Mouse (Mus musculus): ENCODE measurements around the gene Dtnbp1. TPM values are rescaled to one million over a fixed set of nuclear protein-coding genes. Genes with fewer than 3 reads are reported as not detected.
A peak's percentile ranks its signal among the peaks of the same experiment; 100 is the strongest.

Dtnbp1 gene
- polyA plus RNA-seq, 1 experiment from 2014 or later = 60.0 TPM

- Histone ChIP-seq H3K27ac (ENCODE audit: low read length) (no peak overlapping the region), H3K36me3 (ENCODE audit: control insufficient read depth, insufficient read depth, low read length) (no peaks in the 10 kb centered on the region), H3K4me2 (replicated peaks; ENCODE audit: low read depth, low read length) (no peak overlapping the region), H3K4me1 (ENCODE audit: control insufficient read depth, insufficient read depth, low read length) (no peaks in the 10 kb centered on the region), H3K9me3 (ENCODE audit: control insufficient read depth, low read depth, low read length) (no peaks in the 10 kb centered on the region), H3K9ac (replicated peaks; ENCODE audit: low read depth, low read length) (no peak overlapping the region), H3K4me3 (ENCODE audit: low read depth, low read length) (no peak overlapping the region), H3K27me3 (ENCODE audit: control insufficient read depth, insufficient read depth, low read length) (no peaks in the 10 kb centered on the region)
- ATAC-seq (ENCODE audit: insufficient number of reproducible peaks, insufficient read depth, low FRiP score, low read depth) = no peak
- WGBS = 81% methylated on average over 6 of the region's 6 CpGs
Observed at GRCm38 (mm10) chr13:45007726-45008125, 5.8 kb upstream of the Dtnbp1 start.

GRCm38 (mm10) chr13:45006483-45006882, 4.5 kb upstream of the Dtnbp1 start:
- no peak overlapping the region for H3K4me3 ChIP-seq (ENCODE audit: low read depth, low read length)
- no peak overlapping the region for H3K4me2 ChIP-seq (replicated peaks; ENCODE audit: low read depth, low read length)
- H3K4me1 ChIP-seq (ENCODE audit: control insufficient read depth, insufficient read depth, low read length) = 0 out of 2 replicates have a peak, but pooled peaks cover 4% of the 10 kb centered on the region
- no peaks in the 10 kb centered on the region for H3K36me3 ChIP-seq (ENCODE audit: control insufficient read depth, insufficient read depth, low read length)
- WGBS = 80% methylated on average over 5 of the region's 5 CpGs
- H3K27me3 ChIP-seq (ENCODE audit: control insufficient read depth, insufficient read depth, low read length) = no peaks in the 10 kb centered on the region
- no peak for ATAC-seq (ENCODE audit: insufficient number of reproducible peaks, insufficient read depth, low FRiP score, low read depth)
- H3K9ac ChIP-seq (replicated peaks; ENCODE audit: low read depth, low read length) = no peak overlapping the region
- H3K9me3 ChIP-seq (ENCODE audit: control insufficient read depth, low read depth, low read length) = no peaks in the 10 kb centered on the region
- no peak overlapping the region for H3K27ac ChIP-seq (ENCODE audit: low read length)

GRCm38 (mm10) chr13:45005861-45006260, 3.9 kb upstream of the Dtnbp1 start:
- WGBS = 63% methylated on average over 7 of the region's 7 CpGs
- no peak overlapping the region for H3K27ac ChIP-seq (ENCODE audit: low read length)
- H3K9me3 ChIP-seq (ENCODE audit: control insufficient read depth, low read depth, low read length) = no peaks in the 10 kb centered on the region
- H3K4me3 ChIP-seq (ENCODE audit: low read depth, low read length) = no peak overlapping the region
- no peak overlapping the region for H3K9ac ChIP-seq (replicated peaks; ENCODE audit: low read depth, low read length)
- no peak for ATAC-seq (ENCODE audit: insufficient number of reproducible peaks, insufficient read depth, low FRiP score, low read depth)
- H3K4me1 ChIP-seq (ENCODE audit: control insufficient read depth, insufficient read depth, low read length) = 0 out of 2 replicates have a peak, but pooled peaks cover 5% of the 10 kb centered on the region
- H3K27me3 ChIP-seq (ENCODE audit: control insufficient read depth, insufficient read depth, low read length) = no peaks in the 10 kb centered on the region
- no peaks in the 10 kb centered on the region for H3K36me3 ChIP-seq (ENCODE audit: control insufficient read depth, insufficient read depth, low read length)
- H3K4me2 ChIP-seq (replicated peaks; ENCODE audit: low read depth, low read length) = no peak overlapping the region

GRCm38 (mm10) chr13:45004987-45005592, 3.1 kb upstream of the Dtnbp1 start:
- Histone ChIP-seq H3K36me3 (ENCODE audit: control insufficient read depth, insufficient read depth, low read length) (no peaks in the 10 kb centered on the region), H3K27ac (ENCODE audit: low read length) (no peak overlapping the region), H3K9ac (replicated peaks; ENCODE audit: low read depth, low read length) (no peak overlapping the region), H3K4me1 (ENCODE audit: control insufficient read depth, insufficient read depth, low read length) (peaks cover 9% of the 10 kb centered on the region; the same call in 1 of the 2 replicates), H3K4me3 (ENCODE audit: low read depth, low read length) (no peak overlapping the region), H3K27me3 (ENCODE audit: control insufficient read depth, insufficient read depth, low read length) (no peaks in the 10 kb centered on the region), H3K4me2 (replicated peaks; ENCODE audit: low read depth, low read length) (no peak overlapping the region), H3K9me3 (ENCODE audit: control insufficient read depth, low read depth, low read length) (no peaks in the 10 kb centered on the region)
- WGBS = 71% methylated on average over 5 of the region's 5 CpGs
- ATAC-seq (ENCODE audit: insufficient number of reproducible peaks, insufficient read depth, low FRiP score, low read depth) = no peak

- H3K4me3 ChIP-seq (ENCODE audit: low read depth, low read length) = no peak overlapping the region
- no peaks in the 10 kb centered on the region for H3K9me3 ChIP-seq (ENCODE audit: control insufficient read depth, low read depth, low read length)
- H3K4me2 ChIP-seq (replicated peaks; ENCODE audit: low read depth, low read length) = no peak overlapping the region
- H3K27ac ChIP-seq (ENCODE audit: low read length) = no peak overlapping the region
- H3K9ac ChIP-seq (replicated peaks; ENCODE audit: low read depth, low read length) = no peak overlapping the region
- no peak for ATAC-seq (ENCODE audit: insufficient number of reproducible peaks, insufficient read depth, low FRiP score, low read depth)
- peaks cover 10% of the 10 kb centered on the region; the same call in 1 of the 2 replicates for H3K4me1 ChIP-seq (ENCODE audit: control insufficient read depth, insufficient read depth, low read length)
- H3K36me3 ChIP-seq (ENCODE audit: control insufficient read depth, insufficient read depth, low read length) = no peaks in the 10 kb centered on the region
- WGBS = 73% methylated on average over 5 of the region's 5 CpGs
- H3K27me3 ChIP-seq (ENCODE audit: control insufficient read depth, insufficient read depth, low read length) = no peaks in the 10 kb centered on the region
Observed at GRCm38 (mm10) chr13:45003026-45003425, 1.1 kb upstream of the Dtnbp1 start.

- Histone ChIP-seq H3K4me2 (replicated peaks; ENCODE audit: low read depth, low read length) (peak overlapping the region; percentile 69), H3K27me3 (ENCODE audit: control insufficient read depth, insufficient read depth, low read length) (no peaks in the 10 kb centered on the region), H3K9me3 (ENCODE audit: control insufficient read depth, low read depth, low read length) (no peaks in the 10 kb centered on the region), H3K4me3 (ENCODE audit: low read depth, low read length) (peak overlapping the region; percentile 91), H3K4me1 (ENCODE audit: control insufficient read depth, insufficient read depth, low read length) (peaks cover 10% of the 10 kb centered on the region; the same call in 1 of the 2 replicates), H3K36me3 (ENCODE audit: control insufficient read depth, insufficient read depth, low read length) (no peaks in the 10 kb centered on the region), H3K27ac (ENCODE audit: low read length) (peak overlapping the region; percentile 33; the same call in 1 of the 2 replicates), H3K9ac (replicated peaks; ENCODE audit: low read depth, low read length) (peak overlapping the region; percentile 79)
- under 1% methylated on average over 50 of the region's 52 CpGs for WGBS
- ATAC-seq (ENCODE audit: insufficient number of reproducible peaks, insufficient read depth, low FRiP score, low read depth) = peak; percentile 80
Observed at GRCm38 (mm10) chr13:45001228-45001910, 578 bp downstream of the Dtnbp1 start.

GRCm38 (mm10) chr13:45000836-45001227, 1.1 kb downstream of the Dtnbp1 start:
- Histone ChIP-seq H3K27ac (ENCODE audit: low read length) (no peak overlapping the region), H3K4me3 (ENCODE audit: low read depth, low read length) (peak overlapping the region; percentile 91), H3K27me3 (ENCODE audit: control insufficient read depth, insufficient read depth, low read length) (no peaks in the 10 kb centered on the region), H3K4me2 (replicated peaks; ENCODE audit: low read depth, low read length) (peak overlapping the region; percentile 69), H3K4me1 (ENCODE audit: control insufficient read depth, insufficient read depth, low read length) (peaks cover 10% of the 10 kb centered on the region; the same call in 1 of the 2 replicates), H3K9ac (replicated peaks; ENCODE audit: low read depth, low read length) (no peak overlapping the region; the same call in 1 of the 2 replicates), H3K9me3 (ENCODE audit: control insufficient read depth, low read depth, low read length) (no peaks in the 10 kb centered on the region), H3K36me3 (ENCODE audit: control insufficient read depth, insufficient read depth, low read length) (no peaks in the 10 kb centered on the region)
- WGBS = 14% methylated on average over 7 of the region's 7 CpGs
- no peak for ATAC-seq (ENCODE audit: insufficient number of reproducible peaks, insufficient read depth, low FRiP score, low read depth)

GRCm38 (mm10) chr13:44999211-44999610, 2.7 kb downstream of the Dtnbp1 start:
- H3K27ac ChIP-seq (ENCODE audit: low read length) = no peak overlapping the region
- no peaks in the 10 kb centered on the region for H3K9me3 ChIP-seq (ENCODE audit: control insufficient read depth, low read depth, low read length)
- no peaks in the 10 kb centered on the region for H3K36me3 ChIP-seq (ENCODE audit: control insufficient read depth, insufficient read depth, low read length)
- no peak overlapping the region for H3K9ac ChIP-seq (replicated peaks; ENCODE audit: low read depth, low read length)
- no peak for ATAC-seq (ENCODE audit: insufficient number of reproducible peaks, insufficient read depth, low FRiP score, low read depth)
- no peak overlapping the region for H3K4me2 ChIP-seq (replicated peaks; ENCODE audit: low read depth, low read length)
- WGBS = 89% methylated on average over 12 of the region's 12 CpGs
- no peak overlapping the region for H3K4me3 ChIP-seq (ENCODE audit: low read depth, low read length)
- peaks cover 10% of the 10 kb centered on the region; the same call in 1 of the 2 replicates for H3K4me1 ChIP-seq (ENCODE audit: control insufficient read depth, insufficient read depth, low read length)
- H3K27me3 ChIP-seq (ENCODE audit: control insufficient read depth, insufficient read depth, low read length) = no peaks in the 10 kb centered on the region

Data from stomach, embryonic 14.5 days (tissue).